Mouse (Mus musculus) kidney, adult 2 months (tissue): Measurements from ENCODE around the gene Specc1. TPM values are rescaled to one million over a fixed set of nuclear protein-coding genes. Genes with fewer than 3 reads are reported as not detected.

Source experiments
- DNase-seq: peaks from one replicate; pipeline ENCODE4 v3.0.0; 2021
- H3K27ac ChIP-seq: fragments of 200-500 bp; 2 replicates; pipeline ENCODE4 v1.5.1; 2012; ENCODE audit warnings: low read depth, low read length, control low read depth, inconsistent platforms; ENCODE audit not compliant: insufficient read depth
- H3K27me3 ChIP-seq: fragments of 200-500 bp; replicated peaks from 2 replicates; pipeline ENCODE4 v1.6.1; 2012; ENCODE audit warnings: mild to moderate bottlenecking, moderate library complexity, low read length, inconsistent platforms; ENCODE audit not compliant: control insufficient read depth, insufficient read depth
- H3K36me3 ChIP-seq: fragments of 200-500 bp; 2 replicates; pipeline ENCODE4 v1.6.1; 2012; ENCODE audit warnings: mild to moderate bottlenecking, moderate library complexity, low read length, inconsistent platforms; ENCODE audit not compliant: control insufficient read depth, insufficient read depth
- H3K4me1 ChIP-seq: fragments of 200-500 bp; 2 replicates; pipeline ENCODE4 v1.6.1; 2011; ENCODE audit warnings: low read length; ENCODE audit not compliant: control insufficient read depth, insufficient read depth
- H3K4me3 ChIP-seq: fragments of 200-500 bp; 2 replicates; pipeline ENCODE4 v1.5.1; 2011; ENCODE audit warnings: mild to moderate bottlenecking, low read depth, low read length, control low read depth; ENCODE audit not compliant: insufficient read depth
- CTCF ChIP-seq: fragments of 200-500 bp; conservative IDR thresholded peaks from 2 replicates; pipeline ENCODE4 v1.5.1; 2011; ENCODE audit warnings: low read depth, mild to moderate bottlenecking, control low read depth, low read length, moderate library complexity, mixed read lengths; ENCODE audit not compliant: insufficient read depth, insufficient read length
- POLR2A ChIP-seq: fragments of 200-500 bp; IDR thresholded peaks from one replicate; pipeline ENCODE4 v1.6.1; 2011; ENCODE audit warnings: low read depth, low read length, control low read depth
- WGBS: fragments of 180-500 bp; shearing (Covaris S2); methylation state at CpG from one replicate; pipeline ENCODE4 v1.1.7; 2018; 5-methylcytosine and 5-hydroxymethylcytosine counted together
- polyA plus RNA-seq: library from polyadenylated mRNA; depleted of rRNA; stranded (reverse); fragments of >200 nt; gene quantifications from 2 replicates; pipeline ENCODE4 v1.2.3, GENCODE M21; 2012

Gene Specc1
- polyA plus RNA-seq, 1 experiment, result 9.2 TPM

DNA sequence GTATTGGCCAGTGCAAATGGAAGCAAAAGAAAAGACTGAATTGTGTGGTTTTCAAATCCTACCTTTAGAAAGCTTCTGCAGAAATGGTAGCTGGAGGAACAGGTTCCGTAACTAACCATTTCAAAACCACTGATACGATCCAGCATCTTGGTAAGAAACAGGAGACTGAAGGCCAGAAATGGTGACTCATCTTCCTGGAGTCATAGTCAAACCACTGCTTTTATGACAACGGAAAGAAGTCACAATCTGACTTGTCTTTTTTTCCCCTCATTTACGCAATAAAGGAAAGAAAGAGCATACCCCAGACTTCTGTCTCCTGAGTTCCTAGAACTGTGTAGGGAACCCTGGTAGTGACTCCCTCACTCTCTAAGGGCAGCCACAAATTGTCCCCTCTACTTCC is 228.3 kb downstream of the Specc1 start:
- H3K4me1 ChIP-seq, result no peaks in the 10 kb centered on the region
- TF ChIP-seq CTCF (no peak), POLR2A (no peak)
- 81% methylated on average over 4 of the region's 4 CpGs for WGBS
- H3K4me3 ChIP-seq, result no peak overlapping the region
- no peak for DNase-seq
- H3K36me3 ChIP-seq, result no peaks in the 10 kb centered on the region
- no peaks in the 10 kb centered on the region for H3K27me3 ChIP-seq
- no peak overlapping the region for H3K27ac ChIP-seq

DNA sequence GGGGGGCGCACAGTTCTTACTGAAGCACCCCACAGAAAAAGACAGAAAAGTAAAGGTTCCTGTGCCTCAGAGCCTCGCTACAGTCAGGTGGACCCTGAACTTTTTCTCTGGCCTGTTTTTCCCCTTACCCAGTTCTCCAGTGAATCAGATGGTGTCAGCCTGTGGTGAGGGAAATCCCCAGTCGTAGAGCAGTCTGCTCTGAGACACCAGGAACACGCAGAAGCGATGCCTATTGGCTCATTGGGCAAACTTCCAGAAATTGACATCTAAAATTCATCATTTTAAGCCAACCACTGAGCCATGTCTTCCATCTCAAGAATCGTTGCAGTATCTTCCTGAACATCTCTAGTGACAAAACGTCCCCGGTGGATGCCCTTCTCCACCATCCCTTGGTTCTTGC is 230.5 kb downstream of the Specc1 start:
- Histone ChIP-seq H3K4me3 (no peak overlapping the region), H3K4me1 (no peaks in the 10 kb centered on the region), H3K27ac (no peak overlapping the region), H3K27me3 (no peaks in the 10 kb centered on the region), H3K36me3 (no peaks in the 10 kb centered on the region)
- WGBS, result 87% methylated on average over 8 of the region's 8 CpGs
- DNase-seq, result no peak
- TF ChIP-seq CTCF (no peak), POLR2A (no peak)

DNA sequence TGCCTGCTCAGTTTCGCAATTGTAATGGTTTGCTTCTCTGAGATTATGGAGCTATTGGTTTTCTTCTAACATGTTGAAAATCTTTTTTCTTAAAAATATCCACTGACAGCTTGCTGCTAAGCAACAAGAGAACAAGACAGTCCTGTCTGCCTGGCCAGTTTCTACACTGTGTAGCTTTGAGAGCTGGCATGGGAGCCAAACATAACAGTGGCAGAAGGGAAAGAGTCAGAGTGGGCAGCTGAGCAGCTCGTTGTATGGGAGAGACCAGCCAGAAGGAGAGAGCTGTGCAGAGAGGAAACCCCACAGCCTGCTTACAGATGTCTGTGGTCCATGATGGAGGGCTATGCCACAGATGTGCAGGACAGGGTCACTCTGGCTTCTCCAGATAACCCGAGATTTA is 235.5 kb downstream of the Specc1 start:
- Histone ChIP-seq H3K27me3 (no peaks in the 10 kb centered on the region; the same call in 1 of the 2 replicates), H3K27ac (no peak overlapping the region), H3K36me3 (no peaks in the 10 kb centered on the region), H3K4me3 (no peak overlapping the region), H3K4me1 (no peaks in the 10 kb centered on the region)
- no peak for DNase-seq
- no peak for TF ChIP-seq CTCF
- 62% methylated on average over 3 of the region's 3 CpGs for WGBS

DNA sequence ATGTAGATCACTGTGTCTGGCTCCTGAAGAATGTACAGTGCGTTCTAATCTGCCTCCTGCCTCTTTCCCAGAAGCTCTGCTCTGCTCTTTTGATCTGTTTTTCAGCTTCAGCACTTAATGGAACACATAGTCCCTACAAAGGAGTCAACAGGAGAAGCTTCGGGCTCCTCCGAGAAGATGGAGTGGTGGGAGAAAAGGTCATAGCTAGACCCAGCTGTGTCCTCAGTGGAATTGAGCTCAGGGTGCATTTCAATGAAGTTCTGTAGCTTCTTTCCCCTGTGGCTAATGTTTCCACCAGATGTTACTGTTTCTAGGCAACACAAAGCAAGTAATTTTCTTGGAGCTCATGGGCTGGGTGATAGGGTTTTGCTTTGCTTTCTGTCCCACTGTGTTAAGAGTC is 236.6 kb downstream of the Specc1 start:
- no peak for DNase-seq
- no peak overlapping the region for H3K27ac ChIP-seq
- H3K27me3 ChIP-seq, result no peaks in the 10 kb centered on the region; the same call in 1 of the 2 replicates
- no peak overlapping the region for H3K4me3 ChIP-seq
- WGBS, result 72% methylated on average over 3 of the region's 3 CpGs
- no peaks in the 10 kb centered on the region for H3K36me3 ChIP-seq
- TF ChIP-seq CTCF (no peak), POLR2A (no peak)
- H3K4me1 ChIP-seq, result no peaks in the 10 kb centered on the region

DNA sequence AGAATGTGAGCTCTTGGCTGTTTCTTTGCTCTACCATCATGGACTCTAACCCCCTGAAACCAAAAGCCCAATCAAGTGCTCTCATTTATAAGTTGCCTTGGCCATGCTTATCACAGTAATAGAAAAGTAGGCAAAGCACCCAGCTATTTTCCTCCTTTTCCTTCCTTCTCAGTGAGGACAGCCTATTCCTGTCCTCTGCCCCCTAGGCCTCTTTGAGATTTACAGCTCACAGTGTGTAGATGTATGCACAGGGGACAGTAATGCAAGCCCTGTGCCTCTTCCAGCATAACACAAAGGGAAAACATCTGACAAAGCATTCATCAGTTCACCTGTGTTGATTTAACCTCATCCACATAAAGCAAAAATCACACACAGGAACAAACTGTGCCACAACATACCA is 237.7 kb downstream of the Specc1 start:
- TF ChIP-seq CTCF (no peak), POLR2A (no peak)
- H3K27me3 ChIP-seq, result no peaks in the 10 kb centered on the region; the same call in 1 of the 2 replicates
- H3K27ac ChIP-seq, result no peak overlapping the region
- H3K4me3 ChIP-seq, result no peak overlapping the region
- no peaks in the 10 kb centered on the region for H3K36me3 ChIP-seq
- DNase-seq, result no peak
- no peaks in the 10 kb centered on the region for H3K4me1 ChIP-seq

DNA sequence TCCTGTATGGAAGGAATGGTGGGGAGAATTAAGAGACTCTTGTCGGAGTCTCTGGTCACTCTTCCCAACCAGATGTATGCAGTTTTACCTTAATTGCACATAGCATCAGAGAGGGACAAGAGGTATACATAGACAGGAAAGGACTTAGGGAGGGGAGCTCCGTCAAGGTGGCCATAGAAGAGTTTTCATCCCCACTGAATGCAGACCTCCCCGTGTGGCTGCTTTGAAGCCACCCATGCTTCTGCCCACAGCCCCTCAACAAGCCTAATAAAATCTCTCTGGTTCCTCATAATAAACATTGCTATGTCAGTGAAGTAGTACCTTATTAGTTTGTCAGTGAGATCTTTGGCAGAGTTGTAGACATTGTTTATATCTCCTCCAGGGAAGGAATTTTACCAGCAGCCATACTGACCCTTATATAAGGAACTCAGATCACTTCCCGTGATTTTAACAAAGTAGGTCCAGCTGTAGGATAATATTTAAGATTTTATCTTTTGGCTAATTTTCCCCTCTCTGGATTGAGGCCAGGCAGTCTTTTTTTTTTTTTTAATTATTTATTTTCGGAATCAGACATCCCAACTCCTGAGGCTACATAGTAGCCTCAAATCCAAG is 244.4 kb downstream of the Specc1 start:
- Histone ChIP-seq H3K36me3 (no peaks in the 10 kb centered on the region; the same call in 1 of the 2 replicates), H3K4me1 (no peaks in the 10 kb centered on the region), H3K27ac (no peak overlapping the region), H3K27me3 (no peaks in the 10 kb centered on the region), H3K4me3 (no peak overlapping the region)
- DNase-seq, result no peak
- 67% methylated on average over 5 of the region's 5 CpGs for WGBS
- no peak for TF ChIP-seq POLR2A
- no peak for TF ChIP-seq CTCF

DNA sequence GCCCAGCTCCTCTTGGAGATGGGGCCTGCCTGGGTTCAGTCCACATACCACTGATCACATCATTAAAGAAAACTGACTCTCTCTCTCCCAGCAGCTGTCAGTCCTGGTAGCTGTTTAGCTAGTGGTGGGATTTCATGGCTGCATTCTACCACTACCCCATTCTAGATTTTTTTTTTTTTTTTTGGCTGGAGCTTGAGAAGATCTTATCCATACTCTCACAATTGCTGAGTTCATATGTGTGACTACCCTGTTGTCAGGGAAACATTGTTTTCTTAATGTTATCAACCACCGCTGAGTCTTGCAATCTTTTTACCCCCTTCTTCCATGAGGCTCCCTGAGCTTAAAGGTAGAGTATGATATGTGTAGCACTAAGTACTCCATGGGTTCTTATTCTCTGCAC is 246.1 kb downstream of the Specc1 start:
- H3K4me1 ChIP-seq, result no peaks in the 10 kb centered on the region
- DNase-seq, result no peak
- no peaks in the 10 kb centered on the region; the same call in 1 of the 2 replicates for H3K36me3 ChIP-seq
- WGBS, result 84% methylated on average over 1 of the region's 1 CpGs
- no peak for TF ChIP-seq POLR2A
- no peak for TF ChIP-seq CTCF
- no peak overlapping the region for H3K4me3 ChIP-seq
- H3K27me3 ChIP-seq, result no peaks in the 10 kb centered on the region
- H3K27ac ChIP-seq, result no peak overlapping the region
